In the genomic region with DNA sequence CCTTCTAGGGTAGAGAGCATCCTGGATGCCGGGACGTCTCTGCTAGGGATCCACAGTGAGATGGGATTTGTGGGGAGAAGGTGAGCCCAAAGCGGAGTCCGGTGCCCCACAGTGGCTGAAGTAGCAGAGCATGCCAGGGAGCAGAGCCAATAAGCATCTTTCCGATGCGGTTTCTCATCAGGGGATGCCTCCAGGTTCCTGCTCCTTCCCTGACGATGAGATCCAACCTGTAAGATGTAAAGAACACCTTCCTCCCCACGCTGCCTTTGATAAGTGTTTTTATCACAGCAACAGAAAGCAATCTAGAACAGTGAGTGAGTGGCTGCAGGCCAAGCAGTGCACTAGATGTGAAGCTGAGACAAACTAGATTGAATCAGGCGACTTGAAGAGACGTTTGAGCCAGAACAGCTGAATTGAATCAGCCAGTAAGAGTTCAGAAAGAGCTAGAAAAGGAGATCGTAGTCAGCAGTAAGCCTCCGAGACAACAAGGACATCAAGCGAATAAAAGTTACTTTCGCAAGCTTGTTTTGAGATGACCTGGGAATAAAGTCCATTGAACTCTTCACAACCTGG, we compare ENCODE assay signal across 8 mouse cellular contexts. TPM values are rescaled to one million over a fixed set of nuclear protein-coding genes. Genes with fewer than 3 reads are reported as not detected.
DNase-seq lines count a peak whose midpoint lies in the region; ATAC-seq and TF ChIP-seq lines count a peak whose summit lies in the region.

No protein-coding gene starts in this region.

- POLR2A ChIA-PET in Patski (lab: Charles Lee): interaction anchor here (0.5 to 0.9 kb wide), 4 partner anchors 9 to 123 kb away, joined by 3 read pairs; no protein-coding TSS in a partner anchor

- H3K9ac ChIP-seq in heart, embryonic 14.5 days (ENCODE audit: low read length): peak overlapping the region; percentile 94
- peak overlapping the region; percentile 86 for H3K9ac ChIP-seq in limb, embryonic 11.5 days (ENCODE audit: low read length)
- peak overlapping the region; percentile 80 for H3K9ac ChIP-seq in neural tube, embryonic 15.5 days (replicated peaks)

- H3K4me1 ChIP-seq in heart, embryonic 14.5 days (ENCODE audit: control insufficient read depth in 2 of 2, insufficient read depth in 2 of 2, low read length in 2 of 2): peaks cover 11 to 20% of the 10 kb centered on the region in 2 experiments
- H3K4me1 ChIP-seq in limb, embryonic 11.5 days (ENCODE audit: control insufficient read depth, insufficient read depth, low read length): peaks cover 8% of the 10 kb centered on the region; the same call in 1 of the 2 replicates
- H3K4me1 ChIP-seq in neural tube, embryonic 15.5 days: peaks cover 29% of the 10 kb centered on the region

- peak overlapping the region in 1 of 2 experiments; percentile 82; a peak in 3 of 4 replicates for H3K27ac ChIP-seq in heart, embryonic 14.5 days (replicated peaks in 1 of 2; ENCODE audit: control insufficient read depth in 1 of 2, insufficient read depth in 1 of 2, low read depth in 2 of 2, low read length in 2 of 2)
- no peak overlapping the region; the same call in 1 of the 2 replicates for H3K27ac ChIP-seq in limb, embryonic 11.5 days (replicated peaks; ENCODE audit: low read depth, low read length)
- peak overlapping the region; percentile 91 for H3K27ac ChIP-seq in neural tube, embryonic 15.5 days (replicated peaks)

- in situ Hi-C loops in Patski (cut with MboI; ENCODE audit: low pct_unique_long_range_greater_than_20kb): loop anchor here (5.0 to 10.0 kb wide), 3 partner anchors 36 to 398 kb away; no protein-coding TSS in a partner anchor

- H3K4me3 ChIP-seq in heart, embryonic 14.5 days (ENCODE audit: control insufficient read depth in 1 of 2, insufficient read depth in 1 of 2, low read depth in 1 of 2, low read length in 2 of 2): peak overlapping the region; percentile 74 to 94
- H3K4me3 ChIP-seq in limb, embryonic 11.5 days (ENCODE audit: low read depth, low read length): peak overlapping the region; percentile 80
- H3K4me3 ChIP-seq in neural tube, embryonic 15.5 days (replicated peaks): peak overlapping the region; percentile 72

- no peak for TF ChIP-seq CTCF in Patski (IDR thresholded peaks at IDR 0.05)

- ATAC-seq in Patski: peak; percentile 2
- ATAC-seq in heart, embryonic 14.5 days (ENCODE audit: insufficient number of reproducible peaks, insufficient read depth, low FRiP score, low read depth): no peak
- no peak; the same call in 1 of the 2 replicates for ATAC-seq in limb, embryonic 11.5 days (ENCODE audit: insufficient number of reproducible peaks, low FRiP score, low TSS enrichment, low read depth)
- ATAC-seq in neural tube, embryonic 15.5 days (ENCODE audit: low FRiP score): 0 out of 2 replicates have a peak, but pooled peaks have one; percentile 13

- peak overlapping the region; percentile 91 for H3K4me2 ChIP-seq in heart, embryonic 14.5 days (ENCODE audit: low read length)
- peak overlapping the region; percentile 91 for H3K4me2 ChIP-seq in limb, embryonic 11.5 days (ENCODE audit: low read depth, severe bottlenecking)
- peak overlapping the region; percentile 85 for H3K4me2 ChIP-seq in neural tube, embryonic 15.5 days

- intact Hi-C loops in heart, postnatal 36 days (cut with DNase I): loop anchor here (1.0 to 5.0 kb wide), 2 partner anchors 106 to 361 kb away; a partner anchor contains a TSS

- H3K36me3 ChIP-seq in heart, embryonic 14.5 days (ENCODE audit: control insufficient read depth, insufficient read depth, low read length): peaks cover 27% of the 10 kb centered on the region
- H3K36me3 ChIP-seq in limb, embryonic 11.5 days (ENCODE audit: control insufficient read depth, insufficient read depth, low read length): peaks cover 4% of the 10 kb centered on the region; the same call in 1 of the 2 replicates
- peaks cover 21% of the 10 kb centered on the region for H3K36me3 ChIP-seq in neural tube, embryonic 15.5 days

- no peaks in the 10 kb centered on the region for H3K27me3 ChIP-seq in Patski
- H3K27me3 ChIP-seq in heart, embryonic 14.5 days (ENCODE audit: control insufficient read depth, insufficient read depth, low read length): no peaks in the 10 kb centered on the region
- no peaks in the 10 kb centered on the region for H3K27me3 ChIP-seq in limb, embryonic 11.5 days (ENCODE audit: control insufficient read depth, insufficient read depth, low read length)
- no peaks in the 10 kb centered on the region for H3K27me3 ChIP-seq in neural tube, embryonic 15.5 days (replicated peaks)

- H3K9me3 ChIP-seq in heart, embryonic 14.5 days (ENCODE audit: control insufficient read depth, low read length): no peaks in the 10 kb centered on the region
- H3K9me3 ChIP-seq in limb, embryonic 11.5 days (ENCODE audit: control insufficient read depth, low read length): no peaks in the 10 kb centered on the region
- H3K9me3 ChIP-seq in neural tube, embryonic 15.5 days (replicated peaks): no peaks in the 10 kb centered on the region

- WGBS in heart, embryonic 14.5 days: 44% methylated on average over 14 of the region's 14 CpGs
- 48% methylated on average over 14 of the region's 14 CpGs for WGBS in limb, embryonic 11.5 days
- 43% methylated on average over 14 of the region's 14 CpGs for WGBS in neural tube, embryonic 15.5 days

- DNase-seq in heart, adult 11 months: peak; percentile 92
- DNase-seq in heart, postnatal 36 days: no peak
- no peak for DNase-seq in Patski (ENCODE audit: low read depth, low spot score)
- DNase-seq in limb, embryonic 11.5 days (ENCODE audit: low spot score): peak; percentile 44
- DNase-seq in gastrocnemius, adult 8-10 months (ENCODE audit: low spot score in 2 of 2): no peak
- DNase-seq in cerebellum, adult 11-12 months: no peak

- CTCF ChIA-PET in Patski (lab: Charles Lee): interaction anchor here (0.7 to 2.3 kb wide), 10 partner anchors 12 to 122 kb away, joined by 3 to 11 read pairs (median 5); a partner anchor contains a TSS

RNA-seq across cellular contexts. Expression of a gene that starts 0.9 kb away (rescaled TPM):
- total RNA-seq in heart, postnatal 36 days (2021): 10 to 100 TPM in 1 of 2 experiments, 1 to 10 TPM in 1; 9.8 to 10.5 TPM
- polyA plus RNA-seq in Patski (2021): 32.2 TPM
- 23.0 TPM in 2 replicates for polyA plus RNA-seq in heart, embryonic 14.5 days (2014; fragmentation: Nextera tagmentation; extraction: Ambion mirVana)
- 43.4 and 43.8 TPM in 2 replicates for polyA plus RNA-seq in limb, embryonic 11.5 days (2014; fragmentation: Nextera tagmentation; extraction: Ambion mirVana)
- polyA plus RNA-seq in neural tube, embryonic 15.5 days (2015; fragmentation: Nextera tagmentation; extraction: Ambion mirVana): 42.4 and 42.6 TPM in 2 replicates
- total RNA-seq in gastrocnemius, adult 8-10 months (2022): 1 to 10 TPM; 4.4 to 7.3 (median 5.9) TPM

RNA-seq across cellular contexts. Expression of a gene that starts 13.6 kb away (rescaled TPM):
- 1 to 10 TPM; 7.1 to 9.2 TPM for total RNA-seq in heart, postnatal 36 days (2021)
- polyA plus RNA-seq in Patski (2021): 0.68 TPM
- 1.5 and 2.4 TPM in 2 replicates for polyA plus RNA-seq in heart, embryonic 14.5 days (2014; fragmentation: Nextera tagmentation; extraction: Ambion mirVana)
- 0.64 and 0.68 TPM in 2 replicates for polyA plus RNA-seq in limb, embryonic 11.5 days (2014; fragmentation: Nextera tagmentation; extraction: Ambion mirVana)
- polyA plus RNA-seq in neural tube, embryonic 15.5 days (2015; fragmentation: Nextera tagmentation; extraction: Ambion mirVana): 1.0 and 4.8 TPM in 2 replicates
- under 1 TPM; 0.48 to 0.99 (median 0.88) TPM for total RNA-seq in gastrocnemius, adult 8-10 months (2022)

Comparison
In these comparisons a context has a peak if more than half of its experiments do, and no peak if none do; other contexts are left out.
1. DNase-seq: peak in heart, adult 11 months (single experiment) and limb, embryonic 11.5 days (single experiment); none in heart, postnatal 36 days (0 of 2), Patski (single experiment), gastrocnemius, adult 8-10 months (0 of 2) and cerebellum, adult 11-12 months (single experiment).
2. ATAC-seq: peak in Patski (single experiment) and neural tube, embryonic 15.5 days (single experiment); none in heart, embryonic 14.5 days (single experiment) and limb, embryonic 11.5 days (single experiment).
3. Peak in every context shown above with its lines, with median percentiles within 50 percentile points of each other: H3K4me2 ChIP-seq, H3K4me3 ChIP-seq and H3K9ac ChIP-seq.